Mouse (Mus musculus) CH12.LX (cell line): ENCODE measurements around the gene Srsf5. TPM values are rescaled to one million over a fixed set of nuclear protein-coding genes. Genes with fewer than 3 reads are reported as not detected.

ENCODE experiments used
- DNase-seq: peaks from one replicate; pipeline ENCODE4 v3.0.0-alpha.2; 2013; ENCODE audit errors: extremely low read depth
- H3K27ac ChIP-seq: 2 replicates; pipeline ENCODE4 v1.5.1; 2012; ENCODE audit warnings: low read depth, mild to moderate bottlenecking, control low read depth, moderate library complexity; ENCODE audit not compliant: insufficient read depth
- H3K27me3 ChIP-seq: replicated peaks from 2 replicates; pipeline ENCODE3; 2012; ENCODE audit warnings: inconsistent platforms
- H3K36me3 ChIP-seq, 2 experiments: replicated peaks in 1 of 2; 2 replicates each; pipeline versions ENCODE3 to v1.6.1; 2012; ENCODE audit warnings: inconsistent platforms in 1 of 2, low read length in 1 of 2, mild to moderate bottlenecking in 1 of 2, mixed read lengths in 1 of 2, moderate library complexity in 1 of 2; ENCODE audit not compliant: control insufficient read depth in 1 of 2, insufficient read depth in 1 of 2
- H3K4me1 ChIP-seq, 2 experiments: 2 replicates each; pipeline ENCODE4 v1.6.1; 2012; ENCODE audit warnings: inconsistent platforms in 1 of 2, moderate library complexity in 1 of 2; ENCODE audit not compliant: insufficient read depth in 2 of 2, control insufficient read depth in 1 of 2
- H3K4me2 ChIP-seq: 2 replicates; pipeline ENCODE4 v1.6.1; 2012; ENCODE audit warnings: low read depth, mild to moderate bottlenecking, control low read depth; ENCODE audit not compliant: poor library complexity, insufficient read depth, severe bottlenecking
- H3K4me3 ChIP-seq, 3 experiments: fragments of 150-350 bp in 1 of 3; sonication (generic) in 1 of 3; replicated peaks in 1 of 3; 2 replicates each; pipeline versions ENCODE3 to v1.5.1; 2011 to 2012; ENCODE audit warnings: low read depth in 2 of 3, low read length in 2 of 3, mild to moderate bottlenecking in 2 of 3, moderate library complexity in 2 of 3, control low read depth in 1 of 3, improper control_type of control experiment in 1 of 3, inconsistent platforms in 1 of 3, mixed read lengths in 1 of 3; ENCODE audit not compliant: poor library complexity in 1 of 3
- H3K79me2 ChIP-seq: replicated peaks from 2 replicates; pipeline ENCODE4 v1.6.1; 2012; ENCODE audit warnings: mild to moderate bottlenecking, moderate library complexity; ENCODE audit not compliant: control insufficient read depth, poor library complexity, insufficient read depth, severe bottlenecking; ENCODE audit errors: extremely low read depth
- H3K9ac ChIP-seq: 2 replicates; pipeline ENCODE4 v1.6.1; 2012; ENCODE audit warnings: low read depth, mild to moderate bottlenecking, control low read depth, moderate library complexity; ENCODE audit not compliant: insufficient read depth
- H3K9me3 ChIP-seq: replicated peaks from 2 replicates; pipeline ENCODE3; 2012; ENCODE audit warnings: low read length, inconsistent platforms, mixed read lengths
- BHLHE40 ChIP-seq: IDR thresholded peaks from 2 replicates; pipeline ENCODE4 v1.6.1; 2011; ENCODE audit warnings: mild to moderate bottlenecking, low read depth, low read length, improper control_type of control experiment
- CHD2 ChIP-seq: IDR thresholded peaks from 2 replicates; pipeline ENCODE4 v1.6.1; 2011; ENCODE audit warnings: low read length, improper control_type of control experiment
- CTCF ChIP-seq, 2 experiments: IDR thresholded peaks in 1 of 2; conservative IDR thresholded peaks in 1 of 2; 2 replicates each; pipeline ENCODE4 v1.5.1; 2011 to 2012; ENCODE audit warnings: low read depth in 2 of 2, low read length in 2 of 2, improper control_type of control experiment in 1 of 2, inconsistent platforms in 1 of 2, mild to moderate bottlenecking in 1 of 2, moderate library complexity in 1 of 2
- E2F4 ChIP-seq: IDR thresholded peaks from 2 replicates; pipeline ENCODE4 v1.6.1; 2011; ENCODE audit warnings: low read depth, low read length, improper control_type of control experiment; ENCODE audit not compliant: insufficient replicate concordance
- ELF1 ChIP-seq: IDR thresholded peaks from 2 replicates; pipeline ENCODE4 v1.6.1; 2014; ENCODE audit warnings: low read depth, mild to moderate bottlenecking, inconsistent platforms, low read length, improper control_type of control experiment
- GABPA ChIP-seq: IDR thresholded peaks from 2 replicates; pipeline ENCODE4 v1.6.1; 2012; ENCODE audit warnings: low read depth, low read length, improper control_type of control experiment, inconsistent platforms; ENCODE audit not compliant: insufficient replicate concordance
- HCFC1 ChIP-seq: IDR thresholded peaks from 2 replicates; pipeline ENCODE4 v1.6.1; 2012; ENCODE audit warnings: low read depth, mild to moderate bottlenecking, inconsistent platforms, low read length, improper control_type of control experiment
- IRF4 ChIP-seq: IDR thresholded peaks from 2 replicates; pipeline ENCODE4 v1.6.1; 2014; ENCODE audit warnings: low read depth, mild to moderate bottlenecking, inconsistent platforms, low read length, improper control_type of control experiment
- JUN ChIP-seq: IDR thresholded peaks from 2 replicates; pipeline ENCODE4 v1.6.1; 2011; ENCODE audit warnings: low read depth, mild to moderate bottlenecking, low read length, improper control_type of control experiment, moderate library complexity; ENCODE audit not compliant: insufficient read depth
- KAT2A ChIP-seq: IDR thresholded peaks from 2 replicates; pipeline ENCODE4 v1.6.1; 2012; ENCODE audit warnings: low read length, improper control_type of control experiment, inconsistent platforms; ENCODE audit not compliant: insufficient replicate concordance
- MAFK ChIP-seq: IDR thresholded peaks from 2 replicates; pipeline ENCODE4 v1.6.1; 2011; ENCODE audit warnings: low read length, improper control_type of control experiment; ENCODE audit not compliant: insufficient replicate concordance
- MAX ChIP-seq: IDR thresholded peaks from 2 replicates; pipeline ENCODE4 v1.6.1; 2011; ENCODE audit warnings: low read length, improper control_type of control experiment
- MEF2A ChIP-seq: IDR thresholded peaks from 2 replicates; pipeline ENCODE4 v1.6.1; 2014; ENCODE audit warnings: low read depth, mild to moderate bottlenecking, inconsistent platforms, low read length, improper control_type of control experiment, borderline replicate concordance
- MXI1 ChIP-seq: IDR thresholded peaks from 2 replicates; pipeline ENCODE4 v1.6.1; 2011; ENCODE audit warnings: mild to moderate bottlenecking, low read depth, low read length, improper control_type of control experiment
- MYC ChIP-seq: IDR thresholded peaks from 2 replicates; pipeline ENCODE4 v1.6.1; 2011; ENCODE audit warnings: low read depth, mild to moderate bottlenecking, improper control_type of control experiment, low read length
- NRF1 ChIP-seq: IDR thresholded peaks from 2 replicates; pipeline ENCODE4 v1.6.1; 2014; ENCODE audit warnings: low read depth, mild to moderate bottlenecking, inconsistent platforms, low read length, improper control_type of control experiment, moderate library complexity
- PAX5 ChIP-seq: IDR thresholded peaks from 2 replicates; pipeline ENCODE4 v1.6.1; 2012; ENCODE audit warnings: low read length, inconsistent platforms, mixed read lengths
- POLR2A ChIP-seq: IDR thresholded peaks from 2 replicates; pipeline ENCODE4 v1.6.1; 2011; ENCODE audit warnings: low read depth, mild to moderate bottlenecking, improper control_type of control experiment, low read length
- POLR2AphosphoS2 ChIP-seq: IDR thresholded peaks from 2 replicates; pipeline ENCODE4 v1.6.1; 2011; ENCODE audit warnings: low read depth, low read length, improper control_type of control experiment
- RAD21 ChIP-seq: IDR thresholded peaks from 2 replicates; pipeline ENCODE4 v1.6.1; 2011; ENCODE audit warnings: low read depth, mild to moderate bottlenecking, low read length, improper control_type of control experiment, moderate library complexity
- RCOR1 ChIP-seq: conservative IDR thresholded peaks from 2 replicates; pipeline ENCODE4 v1.6.1; 2012; ENCODE audit warnings: low read depth, mild to moderate bottlenecking, inconsistent platforms, low read length, improper control_type of control experiment
- SIN3A ChIP-seq: IDR thresholded peaks from 2 replicates; pipeline ENCODE4 v1.6.1; 2012; ENCODE audit warnings: low read length, improper control_type of control experiment, inconsistent platforms
- SMC3 ChIP-seq: IDR thresholded peaks from 2 replicates; pipeline ENCODE4 v1.6.1; 2011; ENCODE audit warnings: low read depth, low read length, improper control_type of control experiment
- TBP ChIP-seq: conservative IDR thresholded peaks from 2 replicates; pipeline ENCODE4 v1.6.1; 2011; ENCODE audit warnings: low read depth, low read length, improper control_type of control experiment
- TCF12 ChIP-seq: IDR thresholded peaks from 2 replicates; pipeline ENCODE4 v1.6.1; 2014; ENCODE audit warnings: low read depth, mild to moderate bottlenecking, inconsistent platforms, low read length, improper control_type of control experiment
- UBTF ChIP-seq: IDR thresholded peaks from 2 replicates; pipeline ENCODE4 v1.6.1; 2012; ENCODE audit warnings: low read depth, mild to moderate bottlenecking, inconsistent platforms, low read length, improper control_type of control experiment, moderate library complexity
- USF1 ChIP-seq: IDR thresholded peaks from 2 replicates; pipeline ENCODE4 v1.6.1; 2014; ENCODE audit warnings: low read depth, mild to moderate bottlenecking, inconsistent platforms, low read length, improper control_type of control experiment
- USF2 ChIP-seq: conservative IDR thresholded peaks from 2 replicates; pipeline ENCODE4 v1.6.1; 2011; ENCODE audit warnings: low read depth, low read length, improper control_type of control experiment
- ZC3H11A ChIP-seq: IDR thresholded peaks from 2 replicates; pipeline ENCODE4 v1.6.1; 2012; ENCODE audit warnings: low read depth, mild to moderate bottlenecking, inconsistent platforms, low read length, improper control_type of control experiment
- ZKSCAN1 ChIP-seq: IDR thresholded peaks from 2 replicates; pipeline ENCODE4 v1.6.1; 2012; ENCODE audit warnings: low read depth, inconsistent platforms, low read length, improper control_type of control experiment, borderline replicate concordance
- ZNF384 ChIP-seq: IDR thresholded peaks from 2 replicates; pipeline ENCODE4 v1.6.1; 2012; ENCODE audit warnings: low read depth, low read length, improper control_type of control experiment, inconsistent platforms
- dilution Hi-C: fragments of 300-500 bp; cut with MboI; formaldehyde crosslinking; loops from 2 replicates; pipeline ENCODE4 v1.14.3; 2020; ENCODE audit warnings: low sequenced_read_pairs; ENCODE audit not compliant: extremely low pct_unique_long_range_greater_than_20kb, extremely low pct_ligation_motif_present
- in situ Hi-C: fragments of 300-500 bp; cut with MboI; formaldehyde crosslinking; loops from 3 replicates; pipeline ENCODE4 v1.14.3; 2019; ENCODE audit warnings: low sequenced_read_pairs, low pct_ligation_motif_present, low pct_unique_long_range_greater_than_20kb, mixed read lengths
- polyA plus RNA-seq: library from polyadenylated mRNA; unstranded; fragments of >175 nt; gene quantifications from 2 replicates; pipeline ENCODE4 v1.2.1, GENCODE M21; 2012; ENCODE audit warnings: low read depth; ENCODE audit not compliant: insufficient read length
- total RNA-seq, 2 experiments: library from RNA; depleted of rRNA; stranded (reverse); fragments of 300-350 nt in 1 of 2; fragments of >200 nt in 1 of 2; gene quantifications; 2 replicates each; pipeline ENCODE4 v1.2.3; 2012 to 2014

Srsf5 gene
- total and polyA plus RNA-seq, 3 experiments: 260 to 549 (median 459) TPM

- Histone ChIP-seq H3K27ac (no peak overlapping the region), H3K36me3 (no peaks in the 10 kb centered on the region), H3K79me2 (no peaks in the 10 kb centered on the region), H3K27me3 (peaks cover 2% of the 10 kb centered on the region), H3K4me1 (no peaks in the 10 kb centered on the region), H3K9ac (no peak overlapping the region), H3K4me3 (no peak overlapping the region), H3K4me2 (no peak overlapping the region), H3K9me3 (peaks cover 2% of the 10 kb centered on the region)
- in situ Hi-C loops (no loop called here), dilution Hi-C loops (no loop called here)
- no peak for TF ChIP-seq CTCF (conservative IDR thresholded peaks at IDR 0.05 in 1 of 2, IDR thresholded peaks at IDR 0.05 in 1 of 2; ENCODE audit: low read depth in 2 of 2, low read length in 2 of 2)
- TF ChIP-seq CHD2: no peak
- no peak for TF ChIP-seq ZC3H11A
- no peak for TF ChIP-seq SMC3
- TF ChIP-seq MXI1: no peak
- no peak for TF ChIP-seq POLR2A
- TF ChIP-seq MAX: no peak
- TF ChIP-seq NRF1: no peak
- no peak for TF ChIP-seq ZNF384
- no peak for TF ChIP-seq E2F4
- no peak for TF ChIP-seq USF1
- no peak for TF ChIP-seq ELF1
- TF ChIP-seq GABPA: no peak
- no peak for TF ChIP-seq MAFK
- TF ChIP-seq TCF12: no peak
- TF ChIP-seq RCOR1: no peak
- no peak for DNase-seq
Measured at GRCm38 (mm10) chr12:80909631-80910030, 35.7 kb upstream of the Srsf5 start.

- dilution Hi-C loops: no loop called here
- in situ Hi-C loops: no loop called here
- TF ChIP-seq HCFC1 (no peak), RAD21 (peak; percentile 27), CTCF (conservative IDR thresholded peaks at IDR 0.05 in 1 of 2, IDR thresholded peaks at IDR 0.05 in 1 of 2; ENCODE audit: low read depth in 2 of 2, low read length in 2 of 2) (peak; percentile 49 to 75), MYC (no peak), MAFK (no peak), MXI1 (no peak), POLR2AphosphoS2 (no peak), PAX5 (no peak), TBP (no peak), KAT2A (no peak), MEF2A (no peak), ZC3H11A (no peak), USF2 (no peak), UBTF (no peak), GABPA (no peak), SMC3 (peak; percentile 42), JUN (no peak), BHLHE40 (peak; percentile 15; the same call in 1 of the 2 replicates), ZNF384 (peak; percentile 58), ELF1 (no peak), NRF1 (no peak), ZKSCAN1 (no peak), SIN3A (no peak), TCF12 (no peak), IRF4 (peak; percentile 12; the same call in 1 of the 2 replicates)
Measured at GRCm38 (mm10) chr12:80917764-80918163, 27.5 kb upstream of the Srsf5 start.

More at GRCm38 (mm10) chr12:80917764-80918163, 27.5 kb upstream of the Srsf5 start:
- no peaks in the 10 kb centered on the region for H3K36me3 ChIP-seq
- H3K79me2 ChIP-seq: no peaks in the 10 kb centered on the region
- H3K4me3 ChIP-seq: no peak overlapping the region
- no peak overlapping the region for H3K27ac ChIP-seq
- DNase-seq: peak; percentile 53
- peaks cover 1% of the 10 kb centered on the region for H3K27me3 ChIP-seq
- H3K4me1 ChIP-seq: peaks cover 0 to 1% of the 10 kb centered on the region in 2 experiments; a peak in 1 of 4 replicates
- no peak overlapping the region for H3K4me2 ChIP-seq
- H3K9ac ChIP-seq: no peak overlapping the region
- no peaks in the 10 kb centered on the region for H3K9me3 ChIP-seq
